Mouse (Mus musculus) limb, embryonic 10.5 days (tissue): ENCODE results near the gene Napsa. TPM values are rescaled to one million over a fixed set of nuclear protein-coding genes. Genes with fewer than 3 reads are reported as not detected.

ENCODE experiments used
- DNase-seq: peaks from one replicate; pipeline ENCODE4 v3.0.0-alpha.2; 2017; ENCODE audit warnings: low spot score
- H3K27ac ChIP-seq: fragments of 300-500 bp; sonication (generic); 2 replicates; pipeline ENCODE4 v1.5.1; 2016; ENCODE audit warnings: mild to moderate bottlenecking
- H3K27me3 ChIP-seq: fragments of 300-500 bp; sonication (generic); 2 replicates; pipeline ENCODE4 v1.6.1; 2016; ENCODE audit warnings: low read depth, mild to moderate bottlenecking; ENCODE audit not compliant: poor library complexity, severe bottlenecking
- H3K36me3 ChIP-seq: fragments of 300-500 bp; sonication (generic); 2 replicates; pipeline ENCODE4 v1.6.1; 2016; ENCODE audit warnings: mild to moderate bottlenecking, moderate library complexity
- H3K4me1 ChIP-seq: fragments of 300-500 bp; sonication (generic); 2 replicates; pipeline ENCODE4 v1.6.1; 2016
- H3K4me3 ChIP-seq: fragments of 300-500 bp; sonication (generic); 2 replicates; pipeline ENCODE4 v1.5.1; 2016; ENCODE audit warnings: mild to moderate bottlenecking, moderate library complexity
- H3K9me3 ChIP-seq: fragments of 300-500 bp; sonication (generic); replicated peaks from 2 replicates; pipeline ENCODE4 v1.6.1; 2016; ENCODE audit warnings: mild to moderate bottlenecking
- WGBS: fragments of 180-500 bp; shearing (Covaris S2); methylation state at CpG from one replicate; pipeline ENCODE4 v1.1.7; 2016; 5-methylcytosine and 5-hydroxymethylcytosine counted together
- microRNA-seq: library from miRNA; unstranded; fragments of <30 nt; microRNA quantifications from one replicate; pipeline ENCODE4, GENCODE M21; 2017
- polyA plus RNA-seq: library from polyadenylated mRNA; unstranded; fragments of >200 nt; fragmentation: Nextera tagmentation; extraction: Ambion mirVana; gene quantifications from 2 replicates; pipeline ENCODE4 v1.2.1, GENCODE M21; 2016

The Napsa gene
- polyA plus RNA-seq, 1 experiment from 2014 or later: 0.20 TPM

DNA sequence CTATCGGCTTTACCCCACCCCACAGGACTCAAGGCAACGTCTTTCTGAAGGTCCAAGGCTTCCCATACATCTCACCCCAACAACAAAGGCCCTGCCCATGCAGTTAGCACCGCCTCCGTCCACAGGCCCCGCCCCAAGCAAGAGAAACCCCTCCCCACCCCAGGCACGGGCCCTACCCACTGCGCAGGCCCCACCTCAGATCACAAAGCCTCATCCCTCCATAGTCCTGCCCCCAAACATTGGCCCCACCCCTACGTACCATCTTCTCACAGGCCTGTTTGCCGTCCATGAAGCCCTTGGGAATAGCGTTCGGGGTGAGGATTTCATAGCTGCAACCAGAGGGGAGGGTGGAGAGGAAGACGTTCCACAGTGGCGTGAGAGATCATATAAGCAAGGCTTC, 60.5 kb downstream of the Napsa start:
- no peak for DNase-seq
- H3K4me1 ChIP-seq: no peaks in the 10 kb centered on the region
- WGBS: 21% methylated on average over 13 of the region's 13 CpGs

DNA sequence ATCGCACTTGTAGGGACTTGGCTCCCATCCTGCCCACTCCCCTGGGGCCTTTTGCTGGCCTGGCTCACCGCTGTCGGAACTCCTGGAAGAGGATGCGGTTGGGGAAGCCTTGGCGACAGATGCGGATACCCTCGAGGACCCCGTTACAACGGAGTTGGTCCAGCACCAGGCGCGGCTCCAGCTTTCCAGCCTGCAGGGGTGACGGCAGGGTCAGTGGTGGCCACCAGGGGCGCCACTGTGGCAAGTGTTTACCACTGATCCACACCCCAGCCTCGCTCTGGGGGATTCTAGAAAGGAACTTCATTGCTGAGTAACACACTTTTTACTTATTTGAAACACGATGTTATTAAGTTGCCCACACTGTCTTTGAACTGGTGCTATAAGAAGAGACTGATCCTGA, 61.2 kb downstream of the Napsa start:
- H3K4me3 ChIP-seq: no peak overlapping the region
- no peaks in the 10 kb centered on the region for H3K4me1 ChIP-seq
- 17% methylated on average over 15 of the region's 15 CpGs for WGBS
- H3K27me3 ChIP-seq: peaks cover 70% of the 10 kb centered on the region
- no peaks in the 10 kb centered on the region for H3K36me3 ChIP-seq
- H3K27ac ChIP-seq: no peak overlapping the region
- DNase-seq: no peak
- no peaks in the 10 kb centered on the region for H3K9me3 ChIP-seq

More for the DNA sequence above, 60.5 kb downstream of the Napsa start:
- Histone ChIP-seq H3K36me3 (no peaks in the 10 kb centered on the region), H3K4me3 (no peak overlapping the region), H3K27ac (no peak overlapping the region), H3K27me3 (peaks cover 62% of the 10 kb centered on the region), H3K9me3 (no peaks in the 10 kb centered on the region)

Small RNA genes lying within 50 kb of the gene (microRNA-seq; reads per million reads assigned to microRNA genes)
- gene Mir7053: 0.88 reads per million

Other genes starting within 250 kb of the Napsa start
- 1.1 and 1.9 TPM in 2 replicates for gene Syt3, start 188.3 kb upstream of the Napsa start, polyA plus RNA-seq
- gene 1700008O03Rik, start 186.6 kb upstream of the Napsa start, polyA plus RNA-seq: 0.50 and 0.68 TPM in 2 replicates
- gene Lrrc4b, start 143.4 kb upstream of the Napsa start, polyA plus RNA-seq: 0.06 and 0.21 TPM in 2 replicates
- not detected in 2 replicates for gene Aspdh, start 107.0 kb upstream of the Napsa start, polyA plus RNA-seq
- gene Josd2, start 104.4 kb upstream of the Napsa start, polyA plus RNA-seq: 72.6 and 73.3 TPM in 2 replicates
- gene Emc10, start 75.9 kb upstream of the Napsa start, polyA plus RNA-seq: 78.6 and 91.4 TPM in 2 replicates
- 10.6 and 16.5 TPM in 2 replicates for gene Fam71e1, start 75.8 kb upstream of the Napsa start, polyA plus RNA-seq
- gene Mybpc2, start 47.7 kb upstream of the Napsa start, polyA plus RNA-seq: 0.05 and 0.11 TPM in 2 replicates
- gene Spib, start 40.3 kb upstream of the Napsa start, polyA plus RNA-seq: 0.20 TPM in 1 of 2 replicates, not detected in the other
- 175 and 184 TPM in 2 replicates for gene Pold1, start 23.5 kb upstream of the Napsa start, polyA plus RNA-seq
- gene Nr1h2, start 18.4 kb upstream of the Napsa start, polyA plus RNA-seq: 74.5 and 82.2 TPM in 2 replicates
- gene Kcnc3, start 18.3 kb downstream of the Napsa start, polyA plus RNA-seq: 0.21 and 0.28 TPM in 2 replicates
- gene Myh14, start 98.5 kb downstream of the Napsa start, polyA plus RNA-seq: 0.63 and 1.8 TPM in 2 replicates
- not detected in 2 replicates for gene Izumo2, start 136.4 kb downstream of the Napsa start, polyA plus RNA-seq
- 37.7 and 38.1 TPM in 2 replicates for gene Vrk3, start 176.0 kb downstream of the Napsa start, polyA plus RNA-seq
- 2.6 and 3.1 TPM in 2 replicates for gene Zfp473, start 178.7 kb downstream of the Napsa start, polyA plus RNA-seq
- gene Nup62, start 243.7 kb downstream of the Napsa start, polyA plus RNA-seq: 174 and 181 TPM in 2 replicates
- 0.89 and 0.94 TPM in 2 replicates for gene Il4i1, start 244.0 kb downstream of the Napsa start, polyA plus RNA-seq
- gene Atf5, start 244.3 kb downstream of the Napsa start, polyA plus RNA-seq: 3.1 and 3.4 TPM in 2 replicates